Mouse (Mus musculus): ENCODE results near the gene Igfbpl1.

Gene Igfbpl1

GRCm38 (mm10) chr4:45822781-45823575, 3.7 kb downstream of the Igfbpl1 start:
- no peak for DNase-seq (ENCODE audit: low spot score in 2 of 2)

GRCm38 (mm10) chr4:45821995-45822394, 4.7 kb downstream of the Igfbpl1 start:
- DNase-seq (ENCODE audit: low spot score in 2 of 2): no peak

GRCm38 (mm10) chr4:45820074-45820830, 6.5 kb downstream of the Igfbpl1 start:
- DNase-seq (ENCODE audit: low spot score in 2 of 2): peak; percentile 25 to 36

GRCm38 (mm10) chr4:45819208-45819931, 7.4 kb downstream of the Igfbpl1 start:
- no peak for DNase-seq (ENCODE audit: low spot score in 2 of 2)

GRCm38 (mm10) chr4:45818814-45819207, 7.9 kb downstream of the Igfbpl1 start:
- DNase-seq (ENCODE audit: low spot score in 2 of 2): no peak

GRCm38 (mm10) chr4:45815542-45815941, 11.2 kb downstream of the Igfbpl1 start:
- DNase-seq (ENCODE audit: low spot score in 2 of 2): peak in 1 of 2 experiments; percentile 34

- no peak for DNase-seq (ENCODE audit: low spot score in 2 of 2)
Measured at GRCm38 (mm10) chr4:45811250-45811649, 15.5 kb downstream of the Igfbpl1 start.

GRCm38 (mm10) chr4:45808034-45808433, 18.7 kb downstream of the Igfbpl1 start:
- DNase-seq (ENCODE audit: low spot score in 2 of 2): no peak

- DNase-seq (ENCODE audit: low spot score in 2 of 2): no peak
Measured at GRCm38 (mm10) chr4:45802900-45803299, 23.8 kb downstream of the Igfbpl1 start.

GRCm38 (mm10) chr4:45799956-45800537, 26.7 kb downstream of the Igfbpl1 start:
- DNase-seq (ENCODE audit: low spot score in 2 of 2): no peak

- DNase-seq (ENCODE audit: low spot score in 2 of 2): peak; percentile 77 to 81
Measured at GRCm38 (mm10) chr4:45798964-45799363, 27.8 kb downstream of the Igfbpl1 start, which contains the start of gene Aldh1b1. Gene Aldh1b1, plus strand, starts transcription at chr4:45799022.

GRCm38 (mm10) chr4:45796760-45797159, 30.0 kb downstream of the Igfbpl1 start:
- DNase-seq (ENCODE audit: low spot score in 2 of 2): no peak

- DNase-seq (ENCODE audit: low spot score in 2 of 2): peak; percentile 35 to 46
Measured at GRCm38 (mm10) chr4:45795191-45795811, 31.4 kb downstream of the Igfbpl1 start.

GRCm38 (mm10) chr4:45790018-45790417, 36.7 kb downstream of the Igfbpl1 start:
- no peak for DNase-seq (ENCODE audit: low spot score in 2 of 2)

GRCm38 (mm10) chr4:45789263-45789958, 37.3 kb downstream of the Igfbpl1 start:
- peak; percentile 31 to 36 for DNase-seq (ENCODE audit: low spot score in 2 of 2)

- DNase-seq (ENCODE audit: low spot score in 2 of 2): no peak
Measured at GRCm38 (mm10) chr4:45788446-45789081, 38.2 kb downstream of the Igfbpl1 start.

- no peak for DNase-seq (ENCODE audit: low spot score in 2 of 2)
Measured at GRCm38 (mm10) chr4:45786674-45787073, 40.0 kb downstream of the Igfbpl1 start.

- no peak for DNase-seq (ENCODE audit: low spot score in 2 of 2)
Measured at GRCm38 (mm10) chr4:45785959-45786358, 40.8 kb downstream of the Igfbpl1 start.

- no peak for DNase-seq (ENCODE audit: low spot score in 2 of 2)
Measured at GRCm38 (mm10) chr4:45783671-45784070, 43.1 kb downstream of the Igfbpl1 start.

GRCm38 (mm10) chr4:45771619-45772018, 55.1 kb downstream of the Igfbpl1 start:
- DNase-seq (ENCODE audit: low spot score in 2 of 2): no peak

Measured in spleen, postnatal 36 days (tissue).